Mouse (Mus musculus): ENCODE results near the gene Cpxm2. TPM values are rescaled to one million over a fixed set of nuclear protein-coding genes. Genes with fewer than 3 reads are reported as not detected.

Cpxm2 gene
- polyA plus RNA-seq, 1 experiment from 2014 or later = 0.08 TPM

Other genes with a start within 250 kb of the Cpxm2 start
- gene Gpr26, start 188.3 kb downstream of the Cpxm2 start, polyA plus RNA-seq (2015; fragmentation: Nextera tagmentation; extraction: Ambion mirVana) = not detected in 2 replicates
- 5.0 and 5.9 TPM in 2 replicates for gene Chst15, start 162.5 kb upstream of the Cpxm2 start, polyA plus RNA-seq (2015; fragmentation: Nextera tagmentation; extraction: Ambion mirVana)

Measured in liver, embryonic 16.5 days (tissue).